Mouse (Mus musculus) midbrain, postnatal 0 days (tissue): ENCODE results near the gene Camta1. TPM values are rescaled to one million over a fixed set of nuclear protein-coding genes. Genes with fewer than 3 reads are reported as not detected.
A peak's percentile ranks its signal among the peaks of the same experiment; 100 is the strongest.

Experiments used
- ATAC-seq: fragments of 200-750 bp; cut with Nextera tagmentation; 2 replicates; pipeline ENCODE4 v1.8.0; 2017; ENCODE audit warnings: moderate number of reproducible peaks, mild to moderate bottlenecking, moderate TSS enrichment, moderate library complexity; ENCODE audit not compliant: low FRiP score
- DNase-seq: peaks from one replicate; pipeline ENCODE4 v3.0.0-alpha.2; 2015; ENCODE audit warnings: low spot score
- H3K27ac ChIP-seq: fragments of 300-500 bp; sonication (generic); 2 replicates; pipeline ENCODE4 v1.5.1; 2014; ENCODE audit warnings: low read depth, mild to moderate bottlenecking, low read length, mixed read lengths
- H3K27me3 ChIP-seq: fragments of 300-500 bp; sonication (generic); 2 replicates; pipeline ENCODE4 v1.6.1; 2014; ENCODE audit warnings: low read length, control low read depth, mixed read lengths; ENCODE audit not compliant: insufficient read depth
- H3K36me3 ChIP-seq: fragments of 300-500 bp; sonication (generic); 2 replicates; pipeline ENCODE4 v1.6.1; 2014; ENCODE audit warnings: low read length, control low read depth, mixed read lengths; ENCODE audit not compliant: insufficient read depth
- H3K4me1 ChIP-seq: fragments of 300-500 bp; sonication (generic); 2 replicates; pipeline ENCODE4 v1.6.1; 2014; ENCODE audit warnings: mild to moderate bottlenecking, control low read depth, antibody characterized with exemption, low read length, mixed read lengths; ENCODE audit not compliant: insufficient read depth
- H3K4me2 ChIP-seq: fragments of 300-500 bp; sonication (generic); 2 replicates; pipeline ENCODE4 v1.6.1; 2014; ENCODE audit warnings: low read depth, mild to moderate bottlenecking, low read length, mixed read lengths; ENCODE audit not compliant: poor library complexity, severe bottlenecking
- H3K4me3 ChIP-seq: fragments of 300-500 bp; sonication (generic); 2 replicates; pipeline ENCODE4 v1.5.1; 2014; ENCODE audit warnings: low read depth, mild to moderate bottlenecking, low read length, moderate library complexity
- H3K9ac ChIP-seq: fragments of 300-500 bp; sonication (generic); replicated peaks from 2 replicates; pipeline ENCODE4 v1.6.1; 2014; ENCODE audit warnings: mild to moderate bottlenecking, low read length, moderate library complexity, mixed read lengths; ENCODE audit not compliant: poor library complexity, severe bottlenecking
- H3K9me3 ChIP-seq: fragments of 300-500 bp; sonication (generic); 2 replicates; pipeline ENCODE4 v1.6.1; 2016; ENCODE audit warnings: low read length, control low read depth
- CTCF ChIP-seq: IDR thresholded peaks from 2 replicates; pipeline ENCODE4 v1.5.1; 2016; ENCODE audit warnings: antibody characterized with exemption, mild to moderate bottlenecking
- WGBS: fragments of 180-500 bp; shearing (Covaris S2); extraction: QIAGEN DNeasy Blood & Tissue Kit; methylation state at CpG from one replicate; pipeline ENCODE4 v1.1.7; 2014; 5-methylcytosine and 5-hydroxymethylcytosine counted together
- polyA plus RNA-seq: library from polyadenylated mRNA; unstranded; fragments of >200 nt; fragmentation: Nextera tagmentation; extraction: Ambion mirVana; gene quantifications from 2 replicates; pipeline ENCODE4 v1.2.1, GENCODE M21; 2015
- total RNA-seq: library from RNA; depleted of rRNA; stranded (reverse); fragments of >200 nt; gene quantifications from 2 replicates; pipeline ENCODE4 v1.2.3, GENCODE M21; 2014

The Camta1 gene
- total and polyA plus RNA-seq, 2 experiments from 2014 or later = 140 to 153 TPM

- peaks cover 5% of the 10 kb centered on the region; the same call in 1 of the 2 replicates for H3K4me1 ChIP-seq
- H3K27ac ChIP-seq = no peak overlapping the region
- H3K9ac ChIP-seq = no peak overlapping the region
- no peak for ATAC-seq
- no peaks in the 10 kb centered on the region for H3K27me3 ChIP-seq
- 35% methylated on average over 6 of the region's 6 CpGs for WGBS
- no peak for DNase-seq
- TF ChIP-seq CTCF = no peak
- peaks cover 6% of the 10 kb centered on the region; the same call in 1 of the 2 replicates for H3K9me3 ChIP-seq
- no peaks in the 10 kb centered on the region for H3K36me3 ChIP-seq
- no peak overlapping the region for H3K4me3 ChIP-seq
- H3K4me2 ChIP-seq = no peak overlapping the region
These were observed 250.1 kb downstream of the Camta1 start for GRCm38 (mm10) chr4:151611621-151612020.

GRCm38 (mm10) chr4:151610266-151610665, 251.4 kb downstream of the Camta1 start:
- TF ChIP-seq CTCF = peak; percentile 83
- Histone ChIP-seq H3K9me3 (peaks cover 6% of the 10 kb centered on the region; the same call in 1 of the 2 replicates), H3K27me3 (no peaks in the 10 kb centered on the region), H3K4me1 (peaks cover 5% of the 10 kb centered on the region; the same call in 1 of the 2 replicates), H3K4me2 (no peak overlapping the region), H3K4me3 (no peak overlapping the region), H3K9ac (no peak overlapping the region), H3K36me3 (no peaks in the 10 kb centered on the region), H3K27ac (no peak overlapping the region)
- WGBS = 23% methylated on average over 8 of the region's 8 CpGs
- DNase-seq (peak; percentile 69), ATAC-seq (no peak)

GRCm38 (mm10) chr4:151604907-151605306, 256.8 kb downstream of the Camta1 start:
- Histone ChIP-seq H3K9me3 (no peaks in the 10 kb centered on the region), H3K36me3 (no peaks in the 10 kb centered on the region), H3K4me3 (no peak overlapping the region), H3K27ac (no peak overlapping the region), H3K4me2 (no peak overlapping the region), H3K4me1 (peaks cover 11% of the 10 kb centered on the region; the same call in 1 of the 2 replicates), H3K9ac (no peak overlapping the region), H3K27me3 (no peaks in the 10 kb centered on the region)
- TF ChIP-seq CTCF = no peak
- DNase-seq (no peak), ATAC-seq (no peak)
- WGBS = 52% methylated on average over 6 of the region's 6 CpGs

- H3K27ac ChIP-seq = no peak overlapping the region
- ATAC-seq (peak; percentile 54; the same call in 1 of the 2 replicates), DNase-seq (peak; percentile 70)
- no peaks in the 10 kb centered on the region for H3K36me3 ChIP-seq
- H3K4me1 ChIP-seq = peaks cover 11% of the 10 kb centered on the region; the same call in 1 of the 2 replicates
- no peaks in the 10 kb centered on the region for H3K27me3 ChIP-seq
- 18% methylated on average over 16 of the region's 16 CpGs for WGBS
- TF ChIP-seq CTCF = no peak
- H3K4me3 ChIP-seq = no peak overlapping the region
- H3K9ac ChIP-seq = no peak overlapping the region
- no peaks in the 10 kb centered on the region for H3K9me3 ChIP-seq
- no peak overlapping the region for H3K4me2 ChIP-seq
These were observed 257.2 kb downstream of the Camta1 start for GRCm38 (mm10) chr4:151604481-151604880.

- Histone ChIP-seq H3K9ac (no peak overlapping the region), H3K4me1 (peaks cover 11% of the 10 kb centered on the region; the same call in 1 of the 2 replicates), H3K4me3 (no peak overlapping the region), H3K27me3 (no peaks in the 10 kb centered on the region), H3K36me3 (no peaks in the 10 kb centered on the region), H3K27ac (no peak overlapping the region), H3K9me3 (no peaks in the 10 kb centered on the region), H3K4me2 (no peak overlapping the region)
- ATAC-seq (no peak), DNase-seq (peak; percentile 19)
- TF ChIP-seq CTCF = no peak
- 43% methylated on average over 9 of the region's 9 CpGs for WGBS
These were observed 258.1 kb downstream of the Camta1 start for GRCm38 (mm10) chr4:151603586-151603985.

GRCm38 (mm10) chr4:151595116-151595515, 266.6 kb downstream of the Camta1 start:
- Histone ChIP-seq H3K4me1 (no peaks in the 10 kb centered on the region), H3K27ac (no peak overlapping the region), H3K4me3 (no peak overlapping the region), H3K4me2 (no peak overlapping the region), H3K36me3 (no peaks in the 10 kb centered on the region), H3K9ac (no peak overlapping the region), H3K27me3 (no peaks in the 10 kb centered on the region), H3K9me3 (no peaks in the 10 kb centered on the region)
- 61% methylated on average over 8 of the region's 8 CpGs for WGBS
- peak; percentile 35 for DNase-seq
- no peak for ATAC-seq
- TF ChIP-seq CTCF = no peak
